Mouse (Mus musculus): ENCODE data around the gene Arid1b.
A peak's percentile ranks its signal among the peaks of the same experiment; 100 is the strongest.

Arid1b gene

GRCm38 (mm10) chr17:5323746-5324145, 329.6 kb downstream of the Arid1b start:
- DNase-seq (ENCODE audit: low spot score): peak; percentile 44

- DNase-seq (ENCODE audit: low spot score): peak; percentile 79
Measured at GRCm38 (mm10) chr17:5324236-5324876, 330.2 kb downstream of the Arid1b start.

GRCm38 (mm10) chr17:5326689-5327088, 332.6 kb downstream of the Arid1b start:
- DNase-seq (ENCODE audit: low spot score): no peak

- peak; percentile 85 for DNase-seq (ENCODE audit: low spot score)
Measured at GRCm38 (mm10) chr17:5327480-5328180, 333.5 kb downstream of the Arid1b start.

GRCm38 (mm10) chr17:5329478-5329877, 335.3 kb downstream of the Arid1b start:
- DNase-seq (ENCODE audit: low spot score): no peak

GRCm38 (mm10) chr17:5330063-5330462, 335.9 kb downstream of the Arid1b start:
- no peak for DNase-seq (ENCODE audit: low spot score)

- no peak for DNase-seq (ENCODE audit: low spot score)
Measured at GRCm38 (mm10) chr17:5330644-5331043, 336.5 kb downstream of the Arid1b start.

GRCm38 (mm10) chr17:5331387-5331786, 337.3 kb downstream of the Arid1b start:
- DNase-seq (ENCODE audit: low spot score): peak; percentile 7

GRCm38 (mm10) chr17:5334567-5334966, 340.4 kb downstream of the Arid1b start:
- DNase-seq (ENCODE audit: low spot score): peak; percentile 25

- DNase-seq (ENCODE audit: low spot score): no peak
Measured at GRCm38 (mm10) chr17:5344426-5344825, 350.3 kb downstream of the Arid1b start.

GRCm38 (mm10) chr17:5345810-5346209, 351.7 kb downstream of the Arid1b start:
- DNase-seq (ENCODE audit: low spot score): no peak

GRCm38 (mm10) chr17:5352901-5353300, 358.8 kb downstream of the Arid1b start:
- peak; percentile 87 for DNase-seq (ENCODE audit: low spot score)

GRCm38 (mm10) chr17:5360759-5361158, 366.6 kb downstream of the Arid1b start:
- peak; percentile 35 for DNase-seq (ENCODE audit: low spot score)

- DNase-seq (ENCODE audit: low spot score): no peak
Measured at GRCm38 (mm10) chr17:5365992-5366398, 371.9 kb downstream of the Arid1b start.

GRCm38 (mm10) chr17:5371032-5371431, 376.9 kb downstream of the Arid1b start:
- DNase-seq (ENCODE audit: low spot score): no peak

- no peak for DNase-seq (ENCODE audit: low spot score)
Measured at GRCm38 (mm10) chr17:5371521-5371920, 377.4 kb downstream of the Arid1b start.

GRCm38 (mm10) chr17:5372951-5373350, 378.8 kb downstream of the Arid1b start:
- DNase-seq (ENCODE audit: low spot score): no peak

- DNase-seq (ENCODE audit: low spot score): no peak
Measured at GRCm38 (mm10) chr17:5377151-5377929, 383.2 kb downstream of the Arid1b start.

- DNase-seq (ENCODE audit: low spot score): peak; percentile 23
Measured at GRCm38 (mm10) chr17:5377930-5378310, 383.8 kb downstream of the Arid1b start.

- no peak for DNase-seq (ENCODE audit: low spot score)
Measured at GRCm38 (mm10) chr17:5385694-5386093, 391.6 kb downstream of the Arid1b start.

- DNase-seq (ENCODE audit: low spot score): no peak
Measured at GRCm38 (mm10) chr17:5386885-5387545, 392.9 kb downstream of the Arid1b start.

- no peak for DNase-seq (ENCODE audit: low spot score)
Measured at GRCm38 (mm10) chr17:5388351-5388750, 394.2 kb downstream of the Arid1b start.

All from adipocyte (in vitro differentiated cells).